10 mouse cellular contexts compared by ENCODE assay signal in genomic region chr2:172937326-172938190, GRCm38 (mm10). TPM values are rescaled to one million over a fixed set of nuclear protein-coding genes. Genes with fewer than 3 reads are reported as not detected.
DNase-seq lines count a peak whose midpoint lies in the region; ATAC-seq lines count a peak whose summit lies in the region.
"Had no signal": no experiment of that assay in that cellular context is flagged by ENCODE, and none has a peak within 500 bp of the region (broad histone marks: within the 10 kb centered on the region; RNA-seq: fewer than 3 reads in every experiment).

No protein-coding gene starts in this region.

- peaks cover 40% of the 10 kb centered on the region for H3K27me3 ChIP-seq in kidney, embryonic 15.5 days
- H3K27me3 ChIP-seq in hindbrain, embryonic 13.5 days: peaks cover 94% of the 10 kb centered on the region
- peaks cover 61% of the 10 kb centered on the region for H3K27me3 ChIP-seq in midbrain, embryonic 16.5 days (ENCODE audit: control insufficient read depth, insufficient read depth, low read depth, low read length)

- peak overlapping the region; percentile 68 for H3K9ac ChIP-seq in kidney, embryonic 15.5 days
- peak overlapping the region; percentile 55 for H3K9ac ChIP-seq in hindbrain, embryonic 13.5 days
- no peak overlapping the region for H3K9ac ChIP-seq in midbrain, embryonic 16.5 days (ENCODE audit: low read depth, low read length)

- no peak for DNase-seq in kidney, adult 11 months
- peak; percentile 33 for DNase-seq in T-cell, adult 2 months (ENCODE audit: low spot score)
- DNase-seq in B cell, adult 2 months: no peak
- no peak for DNase-seq in frontal cortex, adult 2 months (ENCODE audit: extremely low spot score in 1 of 2, low spot score in 1 of 2)
- no peak for DNase-seq in cerebellum, adult 9-10 months
- DNase-seq: cerebellum, postnatal 36 days; thymus, adult 18-20 months had no signal

- peak overlapping the region; percentile 97 for H3K27ac ChIP-seq in kidney, embryonic 15.5 days
- H3K27ac ChIP-seq in hindbrain, embryonic 13.5 days: peak overlapping the region; percentile 40; the same call in 1 of the 2 replicates
- H3K27ac ChIP-seq in midbrain, embryonic 16.5 days (ENCODE audit: low read length): no peak overlapping the region

- no peak for ATAC-seq in kidney, embryonic 15.5 days (replicated peaks; ENCODE audit: low FRiP score)
- ATAC-seq in hindbrain, embryonic 13.5 days (ENCODE audit: low FRiP score): no peak
- ATAC-seq in midbrain, embryonic 16.5 days: no peak

- no peaks in the 10 kb centered on the region for H3K9me3 ChIP-seq in kidney, embryonic 15.5 days (replicated peaks)
- H3K9me3 ChIP-seq in hindbrain, embryonic 13.5 days: no peaks in the 10 kb centered on the region
- no peaks in the 10 kb centered on the region for H3K9me3 ChIP-seq in midbrain, embryonic 16.5 days (replicated peaks; ENCODE audit: control insufficient read depth, low read length, poor library complexity, severe bottlenecking)

- H3K4me3 ChIP-seq in kidney, embryonic 15.5 days (replicated peaks): peak overlapping the region; percentile 64
- H3K4me3 ChIP-seq in hindbrain, embryonic 13.5 days: peak overlapping the region; percentile 16; the same call in 1 of the 2 replicates
- 0 out of 2 replicates have a peak overlapping the region, but pooled peaks have one; percentile 6 for H3K4me3 ChIP-seq in midbrain, embryonic 16.5 days (ENCODE audit: low read depth, low read length)

- 32% methylated on average over 12 of the region's 12 CpGs for WGBS in kidney, embryonic 15.5 days
- WGBS in hindbrain, embryonic 13.5 days: 7% methylated on average over 12 of the region's 12 CpGs
- WGBS in midbrain, embryonic 16.5 days: 14% methylated on average over 12 of the region's 12 CpGs

- H3K36me3 ChIP-seq in kidney, embryonic 15.5 days: no peaks in the 10 kb centered on the region
- H3K36me3 ChIP-seq in hindbrain, embryonic 13.5 days: no peaks in the 10 kb centered on the region
- no peaks in the 10 kb centered on the region for H3K36me3 ChIP-seq in midbrain, embryonic 16.5 days (ENCODE audit: control insufficient read depth, insufficient read depth, low read length)

- H3K4me2 ChIP-seq in kidney, embryonic 15.5 days: peak overlapping the region; percentile 94
- peak overlapping the region; percentile 86 for H3K4me2 ChIP-seq in hindbrain, embryonic 13.5 days
- peak overlapping the region; percentile 89 for H3K4me2 ChIP-seq in midbrain, embryonic 16.5 days (ENCODE audit: low read length)

- H3K4me1 ChIP-seq in kidney, embryonic 15.5 days: peaks cover 94% of the 10 kb centered on the region
- peaks cover 70% of the 10 kb centered on the region for H3K4me1 ChIP-seq in hindbrain, embryonic 13.5 days (replicated peaks)
- peaks cover 50% of the 10 kb centered on the region for H3K4me1 ChIP-seq in midbrain, embryonic 16.5 days (ENCODE audit: control insufficient read depth, insufficient read depth, low read length)

RNA-seq across cellular contexts. Expression of gene Bmp7, which starts 2.6 kb away (rescaled TPM):
- 43.0 and 46.3 TPM in 2 replicates for polyA plus RNA-seq in kidney, embryonic 15.5 days (2015; fragmentation: Nextera tagmentation; extraction: Ambion mirVana)
- 12.4 and 12.5 TPM in 2 replicates for polyA plus RNA-seq in hindbrain, embryonic 13.5 days (2015; fragmentation: Nextera tagmentation; extraction: Ambion mirVana)
- 9.2 and 10.3 TPM in 2 replicates for polyA plus RNA-seq in midbrain, embryonic 16.5 days (2015; fragmentation: Nextera tagmentation; extraction: Ambion mirVana)
- polyA plus RNA-seq in frontal cortex, adult 2 months (2012; rRNA removed): 17.9 and 19.8 TPM in 2 replicates

RNA-seq across cellular contexts. Expression of gene Spo11, which starts 39.9 kb away (rescaled TPM):
- polyA plus RNA-seq in kidney, embryonic 15.5 days (2015; fragmentation: Nextera tagmentation; extraction: Ambion mirVana): 0.08 and 0.09 TPM in 2 replicates
- polyA plus RNA-seq in hindbrain, embryonic 13.5 days (2015; fragmentation: Nextera tagmentation; extraction: Ambion mirVana): 0.79 and 0.87 TPM in 2 replicates
- polyA plus RNA-seq in midbrain, embryonic 16.5 days (2015; fragmentation: Nextera tagmentation; extraction: Ambion mirVana): 1.0 and 1.6 TPM in 2 replicates
- 0.76 and 1.0 TPM in 2 replicates for polyA plus RNA-seq in frontal cortex, adult 2 months (2012; rRNA removed)

Comparison
In these comparisons a context has a peak if more than half of its experiments do, and no peak if none do; other contexts are left out.
1. H3K4me3 ChIP-seq: peak in every context shown above with its lines; median percentile 64 in kidney, embryonic 15.5 days; 16 in hindbrain, embryonic 13.5 days; 6 in midbrain, embryonic 16.5 days.